Mouse (Mus musculus): ENCODE data around the gene L3mbtl3.

DNA sequence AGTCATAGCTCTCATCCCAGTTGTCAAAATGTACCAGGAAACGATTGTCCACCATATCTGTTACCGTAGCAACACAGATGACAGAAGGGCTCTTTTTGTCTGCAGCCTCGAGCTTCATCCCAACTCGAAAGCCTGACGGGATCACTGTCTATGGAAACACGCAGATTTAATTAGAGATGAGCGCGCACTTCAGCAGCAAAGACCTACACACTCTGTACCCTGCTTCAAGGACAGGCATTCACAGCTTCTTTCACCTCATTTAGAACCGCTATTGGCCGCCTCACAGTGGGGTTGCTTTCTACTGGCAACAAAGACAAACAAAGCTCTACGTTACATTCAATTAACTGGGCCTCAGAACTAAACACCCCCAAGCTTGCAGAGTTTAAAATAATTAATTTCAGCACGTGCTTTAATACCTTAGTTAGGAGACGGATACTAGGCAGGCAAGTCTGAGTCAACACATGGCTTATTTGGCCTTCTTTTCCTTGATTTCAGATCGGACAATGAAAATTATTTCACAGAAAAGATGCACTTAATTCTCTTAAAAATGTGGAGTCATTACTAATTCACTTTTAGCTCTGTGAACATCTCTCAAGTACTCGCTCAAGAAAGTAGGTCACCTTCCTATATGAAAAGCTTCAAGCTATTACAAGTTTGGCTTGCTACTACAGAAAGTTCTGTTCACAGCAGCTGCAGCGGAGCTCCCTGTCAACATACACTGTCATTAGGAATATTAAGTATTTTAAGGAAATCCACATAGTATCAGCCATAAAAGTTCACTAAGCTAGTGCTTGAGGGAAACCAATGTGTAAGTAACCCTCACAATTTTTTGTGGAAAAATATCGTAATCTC lies 47.9 kb downstream of the L3mbtl3 start:
- no peak for TF ChIP-seq POLR2A (IDR thresholded peaks at IDR 0.05; ENCODE audit: insufficient read depth, low read depth, low read length)
- no peak for TF ChIP-seq CTCF (IDR thresholded peaks at IDR 0.05; ENCODE audit: insufficient read depth, low read depth, low read length)
